Mouse (Mus musculus) spleen, postnatal 10 days (tissue): ENCODE measurements around the gene Pml.
A peak's percentile ranks its signal among the peaks of the same experiment; 100 is the strongest.

Experiments used
- DNase-seq, 2 experiments: peaks; one replicate each; pipeline ENCODE4 v3.0.0; 2021 to 2022; ENCODE audit warnings: low spot score in 2 of 2

The Pml gene

GRCm38 (mm10) chr9:58201861-58202549 lies 47.6 kb downstream of the Pml start:
- DNase-seq: peak in 1 of 2 experiments; percentile 14

GRCm38 (mm10) chr9:58201091-58201842 lies 48.3 kb downstream of the Pml start:
- peak in 1 of 2 experiments; percentile 12 for DNase-seq

DNA sequence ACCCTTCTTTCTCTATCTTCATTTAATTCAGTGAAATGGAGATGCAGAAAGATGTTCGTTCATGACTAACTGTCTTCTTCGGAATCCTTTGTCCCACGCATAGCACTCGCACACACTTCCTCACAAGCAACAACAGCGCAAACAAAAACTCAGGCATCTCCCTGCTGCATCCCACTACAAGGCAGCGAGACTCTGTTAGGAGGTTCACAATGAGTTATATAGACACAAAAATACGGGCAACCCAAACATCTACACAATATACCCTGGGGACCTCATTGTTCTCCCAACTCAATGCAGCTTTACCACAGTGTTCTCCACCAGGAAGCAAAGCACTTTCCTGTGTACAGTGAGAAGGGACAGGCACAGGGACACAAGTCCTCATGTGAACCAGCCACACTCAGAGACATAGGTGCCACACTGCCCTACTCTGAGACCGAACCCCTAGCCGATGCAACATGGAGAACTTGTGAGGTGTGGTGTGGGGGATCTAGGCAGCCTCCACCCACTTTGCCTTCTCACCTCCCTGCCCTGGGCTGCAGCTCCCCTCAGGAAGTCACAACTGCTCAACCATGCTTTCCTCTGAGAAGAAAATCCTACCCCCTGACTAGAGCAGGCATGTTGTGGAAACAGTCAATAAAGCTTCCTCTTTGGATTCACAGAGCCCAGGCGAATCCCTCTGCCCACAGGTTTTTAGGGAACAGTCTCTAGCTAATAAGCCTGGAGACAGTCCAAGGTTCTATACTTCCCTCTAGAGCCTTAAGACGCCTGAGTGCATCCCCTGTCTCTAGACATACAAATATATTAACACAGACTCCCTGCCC lies 49.1 kb downstream of the Pml start:
- DNase-seq: peak in 1 of 2 experiments; percentile 11

- no peak for DNase-seq
Measured at GRCm38 (mm10) chr9:58199381-58200269, 50.0 kb downstream of the Pml start.

DNA sequence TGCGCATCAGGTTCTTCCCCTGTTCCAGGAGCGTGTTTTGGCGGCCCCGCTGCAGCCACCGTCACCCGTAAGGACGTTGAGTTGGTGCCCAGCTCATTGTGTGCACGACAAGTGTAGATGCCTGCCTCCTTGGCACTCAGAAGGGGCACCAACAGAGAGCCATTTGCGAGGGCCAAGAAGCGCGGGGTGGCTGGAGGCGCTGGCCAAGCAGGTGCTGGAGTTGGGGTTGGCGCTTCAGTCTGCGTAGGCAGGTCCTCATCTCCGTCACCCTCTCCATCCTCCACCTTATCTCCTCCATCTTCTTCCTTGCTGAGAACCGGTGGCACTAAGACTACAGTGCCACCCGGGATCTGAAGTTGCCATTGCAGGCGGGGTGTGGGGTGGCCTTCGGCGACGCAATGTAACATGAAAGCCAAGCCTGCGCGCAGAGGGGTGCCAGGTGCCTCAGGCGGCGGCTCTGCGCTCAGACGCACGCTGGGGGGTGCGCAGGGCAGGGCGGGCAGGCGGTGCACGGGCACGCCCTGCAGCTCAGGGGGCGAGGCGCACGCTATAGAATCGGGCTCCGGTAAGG lies 50.7 kb downstream of the Pml start:
- peak in 1 of 2 experiments; percentile 57 for DNase-seq

DNA sequence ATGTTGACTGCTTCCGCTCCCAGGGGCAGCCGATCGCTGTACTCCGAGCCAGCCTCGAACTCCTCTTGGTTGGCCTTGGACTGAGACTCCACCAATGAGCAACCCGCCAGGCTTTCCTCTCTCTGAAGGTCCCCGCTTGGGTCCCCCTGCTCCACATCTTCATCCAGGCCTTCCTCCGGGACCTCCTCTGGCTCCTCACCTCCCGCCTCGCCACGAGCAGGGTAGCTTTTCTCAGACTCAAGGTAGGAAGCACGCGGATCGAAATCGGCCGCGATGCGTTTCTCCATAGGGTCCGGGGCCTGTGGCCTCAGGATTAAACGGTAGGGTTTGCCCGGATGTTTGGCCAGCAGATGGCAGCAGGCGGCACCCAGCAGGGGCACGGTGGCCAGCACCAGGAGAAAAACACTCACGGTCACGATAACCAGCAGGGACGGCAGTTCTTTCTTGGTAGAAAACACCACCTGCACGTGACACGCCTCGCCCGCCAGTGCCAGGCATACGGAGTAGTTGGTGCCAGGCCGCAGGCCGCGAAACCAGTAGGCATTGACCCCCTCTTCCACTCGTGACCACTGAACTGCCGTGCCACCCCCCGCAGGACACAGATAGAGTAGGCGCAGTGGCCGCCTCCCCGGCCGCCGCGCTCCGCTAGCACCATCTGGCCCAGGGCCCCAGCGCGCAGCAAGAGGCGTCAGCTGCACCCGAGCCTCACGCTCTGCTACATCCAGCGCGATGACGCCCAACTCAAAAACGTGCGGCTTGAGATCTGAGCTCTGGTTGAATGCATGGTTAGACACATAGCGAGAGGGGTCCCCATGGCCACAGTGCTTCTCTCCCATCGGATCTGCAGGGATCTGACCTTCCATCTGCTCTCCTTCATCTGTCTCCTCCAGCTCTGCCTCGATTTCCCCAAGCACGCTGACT lies 51.5 kb downstream of the Pml start:
- DNase-seq: peak; percentile 55 to 79

DNA sequence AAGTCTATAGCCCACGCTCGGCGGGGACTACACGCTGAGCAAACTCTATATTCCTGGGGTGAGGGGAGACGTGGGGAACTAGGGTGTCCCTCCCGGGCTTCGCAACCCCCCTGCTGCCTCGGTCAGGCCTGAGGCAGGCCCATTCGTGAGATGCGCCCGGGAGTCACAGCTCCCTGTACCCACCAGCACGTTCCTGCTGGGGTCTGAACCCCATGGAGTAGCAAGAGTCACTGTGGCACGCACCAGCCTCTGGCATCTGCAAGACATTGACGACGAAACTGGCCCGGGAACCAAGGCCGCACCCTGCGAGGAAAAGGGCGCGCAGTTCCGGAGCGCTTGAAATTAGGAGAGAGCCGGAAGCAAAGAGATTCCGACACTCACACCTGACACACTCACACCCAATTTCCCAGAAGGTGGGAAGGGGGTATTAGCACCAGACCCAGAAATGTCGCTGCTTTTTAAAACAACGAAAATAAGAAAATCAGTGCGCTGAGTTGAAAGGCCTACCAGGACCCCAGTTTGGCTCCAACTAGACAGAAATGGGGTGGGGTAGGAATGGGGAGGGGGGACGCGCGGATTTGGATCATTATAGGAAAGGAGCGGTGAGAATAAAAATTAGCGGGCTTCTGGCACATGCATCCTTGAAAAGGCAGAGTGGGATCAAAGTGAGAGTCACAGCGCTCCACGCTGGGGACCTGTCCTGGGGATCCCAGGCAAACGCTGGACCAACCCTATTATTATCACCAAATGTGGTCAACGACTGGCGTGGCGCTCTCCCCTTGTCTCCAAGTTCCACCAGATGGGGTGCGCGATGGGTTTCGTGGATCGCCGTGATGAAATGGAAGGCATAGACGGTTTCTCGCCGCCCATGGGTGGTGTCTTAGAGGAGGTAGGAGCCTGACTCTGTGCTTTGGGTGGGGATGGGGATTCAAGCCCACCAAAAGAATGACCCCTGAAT lies 52.7 kb downstream of the Pml start:
- DNase-seq: peak in 1 of 2 experiments; percentile 16

DNA sequence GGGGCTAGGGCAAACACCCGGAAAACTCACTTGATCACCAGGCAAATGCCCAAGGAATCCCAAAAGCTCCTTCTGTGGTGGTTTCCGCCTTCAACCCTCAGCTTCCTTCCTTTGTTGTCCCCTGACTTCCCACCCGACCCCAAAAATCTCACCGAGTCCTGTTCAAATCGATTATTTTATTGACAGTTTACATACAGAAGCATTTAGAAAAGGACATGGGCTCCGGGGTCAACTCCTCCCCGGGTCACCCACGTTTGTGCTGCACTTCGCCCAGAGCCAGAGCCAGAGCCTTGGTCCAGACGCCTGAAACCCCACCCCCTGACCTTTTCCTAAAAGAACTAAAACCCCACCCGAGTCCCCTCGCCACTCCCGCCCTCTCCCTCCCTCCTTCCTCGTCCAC lies 53.4 kb downstream of the Pml start:
- DNase-seq: no peak

GRCm38 (mm10) chr9:58195671-58196070 lies 53.9 kb downstream of the Pml start:
- no peak for DNase-seq

DNA sequence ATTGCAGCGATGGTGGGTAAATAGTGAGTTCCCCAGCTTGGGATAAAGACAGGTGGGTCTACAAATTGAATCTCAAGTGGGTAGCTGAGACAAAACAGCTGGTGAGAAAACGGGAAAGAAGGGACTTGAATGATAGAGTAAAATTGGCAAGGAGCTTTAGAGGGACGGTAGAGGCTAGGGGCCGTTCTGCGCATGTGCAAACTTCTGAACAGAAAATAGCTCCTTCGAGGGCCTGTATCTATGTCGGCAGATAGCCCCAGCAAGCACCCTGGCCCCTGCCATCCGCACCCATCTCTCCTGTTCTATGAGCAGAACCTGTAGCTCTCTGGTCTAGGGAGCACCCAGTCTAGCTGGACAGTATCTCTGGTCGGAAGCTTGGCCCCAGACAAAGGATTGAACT lies 55.4 kb downstream of the Pml start:
- DNase-seq: no peak

- DNase-seq: no peak
Measured at GRCm38 (mm10) chr9:58184456-58184855, 65.1 kb downstream of the Pml start.

DNA sequence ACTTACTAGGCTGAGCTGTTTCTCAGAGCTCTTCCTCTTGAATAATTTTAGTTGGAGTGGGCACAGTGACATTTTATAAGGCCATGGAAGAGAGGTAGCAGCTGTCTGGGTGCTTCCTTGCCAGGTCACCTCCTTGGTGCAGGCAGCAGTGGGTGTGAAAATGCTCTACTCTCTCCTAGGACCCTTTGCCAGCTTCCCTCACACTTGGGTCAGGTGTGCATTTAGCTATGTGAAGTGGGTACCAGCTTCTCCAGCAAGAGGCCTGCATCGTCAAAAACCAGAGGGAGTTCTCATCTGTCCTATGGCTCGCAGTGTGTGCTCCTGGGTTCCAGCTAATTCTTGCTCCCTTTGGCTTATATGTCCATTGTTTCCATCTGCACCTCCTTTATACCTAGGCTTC lies 70.2 kb downstream of the Pml start:
- no peak for DNase-seq

DNA sequence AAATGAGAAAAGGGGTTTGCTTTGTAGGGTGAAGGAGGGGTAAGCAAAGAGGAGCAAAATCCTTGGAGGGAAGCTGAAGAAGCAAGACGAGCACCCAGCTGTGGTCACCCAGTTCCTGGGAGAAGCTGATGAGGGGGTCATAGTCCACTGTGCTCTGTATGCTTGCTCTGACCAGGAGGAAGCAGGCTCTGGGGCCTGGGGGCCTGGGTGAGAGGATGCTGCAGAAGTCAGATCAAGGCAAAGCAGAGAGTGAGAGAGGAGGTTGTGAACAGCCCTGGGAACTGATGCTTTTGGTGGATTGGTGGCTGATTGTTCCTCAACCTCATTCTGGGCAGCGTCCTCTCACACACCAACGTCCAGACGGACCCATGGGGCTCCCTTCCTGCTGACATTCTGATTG lies 72.4 kb downstream of the Pml start:
- no peak for DNase-seq

DNA sequence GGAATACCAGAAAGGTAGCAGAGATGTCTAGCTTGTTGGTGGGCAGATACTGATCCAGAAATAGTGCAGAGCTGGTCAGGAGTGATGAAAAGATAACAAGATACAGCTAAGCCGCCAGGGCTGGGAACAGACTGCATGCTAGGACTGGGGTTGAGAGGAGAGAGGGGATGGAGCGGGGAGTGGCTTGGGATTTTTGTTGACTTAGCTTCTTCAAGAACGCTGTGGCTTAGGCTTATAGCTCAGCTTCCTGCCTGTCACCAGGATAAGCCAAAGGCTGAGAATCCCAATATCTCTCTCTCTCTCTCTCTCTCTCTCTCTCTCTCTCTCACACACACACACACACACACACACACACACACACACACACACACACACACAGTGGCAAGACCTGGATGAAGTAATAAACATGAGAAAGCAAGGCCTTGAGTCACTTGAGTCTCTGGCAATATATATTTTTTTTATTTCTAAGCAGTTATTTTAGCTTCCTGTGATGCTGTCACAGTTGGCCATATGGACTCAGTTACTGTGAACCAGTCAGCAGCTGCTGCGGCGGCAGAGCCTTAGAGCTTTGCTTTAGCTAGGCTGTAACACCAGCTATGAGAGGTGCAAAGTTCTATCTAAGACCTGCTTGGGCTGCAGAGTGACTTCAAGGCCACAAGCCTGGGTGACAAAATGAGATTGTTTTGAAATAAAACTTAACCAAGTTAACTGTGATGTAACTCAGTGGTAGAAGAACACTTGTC lies 73.7 kb downstream of the Pml start:
- DNase-seq: no peak

DNA sequence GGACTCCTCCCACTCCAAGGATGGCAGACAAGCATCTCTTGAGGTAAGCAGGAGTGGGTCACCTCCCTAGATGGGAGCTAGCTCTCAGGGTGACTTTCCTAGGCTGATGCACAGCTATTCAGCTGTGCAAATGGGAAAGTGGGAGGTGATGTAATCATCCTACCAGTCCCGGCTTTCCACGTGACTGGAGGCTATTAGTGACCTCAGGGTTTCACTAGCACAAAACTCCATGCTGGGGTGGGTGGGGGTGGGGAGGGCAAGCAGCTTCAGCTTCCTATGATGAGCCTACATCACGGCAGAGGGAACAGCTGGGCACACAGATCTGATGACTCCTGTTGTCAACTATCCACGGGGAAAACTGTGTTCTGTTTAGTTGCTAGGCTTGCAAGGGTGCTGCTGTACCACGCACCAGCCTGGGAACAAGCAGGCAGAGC lies 74.8 kb downstream of the Pml start:
- no peak for DNase-seq

DNA sequence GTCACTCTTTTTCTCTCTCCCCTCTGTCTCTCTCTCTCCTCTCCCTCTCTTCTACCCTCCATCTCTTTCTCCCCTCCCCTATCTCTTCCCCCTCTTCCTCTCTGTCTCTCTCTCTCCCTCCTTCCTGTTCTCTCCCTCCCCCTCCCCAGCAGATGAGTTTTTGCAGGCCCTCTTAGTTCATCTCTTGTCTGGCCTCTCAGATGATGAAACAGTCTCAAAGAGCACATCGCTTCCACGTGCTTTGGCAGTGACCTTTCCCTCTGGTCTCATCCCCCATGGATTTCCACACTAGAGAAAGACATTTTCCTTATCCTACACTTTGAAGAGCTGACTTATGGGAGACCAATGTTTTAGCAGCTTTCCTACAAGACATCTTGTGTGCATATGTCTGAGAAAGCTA lies 76.7 kb downstream of the Pml start:
- no peak for DNase-seq

DNA sequence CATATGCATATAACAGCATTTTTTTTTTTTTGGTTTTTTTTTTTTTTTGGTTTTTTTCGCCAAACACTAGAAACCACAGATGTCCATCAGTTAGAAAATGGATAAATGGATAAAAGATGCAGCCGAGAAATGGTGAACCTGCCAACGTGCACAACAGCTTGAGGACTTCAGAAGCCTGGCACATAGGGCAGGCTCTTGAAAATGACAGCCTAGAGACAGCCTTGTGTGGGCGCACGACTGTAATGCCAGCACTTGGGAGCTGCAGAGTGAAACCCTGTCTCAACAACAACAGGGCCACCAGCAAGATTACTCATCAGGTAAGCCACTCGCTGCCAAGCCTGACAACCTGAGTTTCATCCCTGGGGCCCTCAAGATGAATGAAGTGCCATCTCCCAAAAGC lies 80.2 kb downstream of the Pml start:
- DNase-seq: no peak

GRCm38 (mm10) chr9:58168880-58169279 lies 80.7 kb downstream of the Pml start:
- DNase-seq: no peak
